Mouse (Mus musculus): ENCODE measurements around the gene Nmnat3.

Nmnat3 gene

GRCm38 (mm10) chr9:98311316-98311965 lies 24.2 kb downstream of the Nmnat3 start:
- in situ Hi-C loops (cut with MboI; ENCODE audit: low sequenced_read_pairs), result no loop called here

GRCm38 (mm10) chr9:98312622-98313374 lies 25.6 kb downstream of the Nmnat3 start:
- in situ Hi-C loops (cut with MboI; ENCODE audit: low sequenced_read_pairs), result no loop called here

DNA sequence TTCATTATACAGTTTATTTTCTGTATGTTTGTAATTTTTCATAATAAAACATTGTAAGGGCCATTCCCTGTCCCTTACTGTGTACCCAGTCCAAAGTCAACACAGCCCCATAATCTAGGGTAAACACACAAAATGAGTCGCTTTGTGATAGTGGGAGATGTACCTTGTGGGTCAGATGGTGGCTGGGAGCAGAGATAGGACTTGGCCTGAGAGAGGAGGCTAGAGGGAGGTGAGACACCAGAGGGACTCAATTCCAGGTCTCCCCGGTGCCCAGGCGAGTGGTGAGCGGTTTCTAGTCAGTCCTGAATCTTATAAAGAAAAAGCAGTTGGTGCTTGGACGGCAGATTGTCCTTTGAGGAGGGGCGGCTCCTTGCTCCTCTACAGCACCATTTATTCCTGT lies 26.4 kb downstream of the Nmnat3 start:
- in situ Hi-C loops (cut with MboI; ENCODE audit: low sequenced_read_pairs), result no loop called here

DNA sequence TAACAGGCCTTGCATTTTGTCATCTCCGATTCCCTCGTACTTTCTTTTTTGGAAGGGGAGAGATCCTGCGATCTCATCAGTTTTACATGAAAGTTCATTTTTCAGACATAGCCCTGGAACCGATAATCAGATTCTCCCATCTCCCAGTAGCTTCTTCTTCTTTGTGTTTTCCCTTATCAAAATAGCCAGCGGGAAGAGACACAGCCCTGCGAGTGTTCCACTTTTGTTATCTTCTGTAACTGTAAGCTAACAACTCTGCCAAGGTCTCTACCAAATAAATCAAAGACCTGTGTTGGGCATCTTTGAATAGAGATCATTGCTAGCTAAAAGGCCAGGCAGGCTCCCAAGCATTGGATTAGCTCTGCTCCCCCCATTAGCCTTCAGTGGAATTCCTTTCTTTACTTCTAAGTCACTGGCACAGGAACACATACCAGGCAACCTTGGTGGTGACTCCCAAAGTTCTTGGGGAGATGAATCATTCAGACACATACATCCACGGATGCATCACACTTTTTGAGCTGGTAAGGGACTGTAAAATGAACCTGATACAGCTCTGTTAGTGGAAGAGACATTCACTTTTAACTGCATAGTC lies 26.9 kb downstream of the Nmnat3 start:
- in situ Hi-C loops (cut with MboI; ENCODE audit: low sequenced_read_pairs), result no loop called here

DNA sequence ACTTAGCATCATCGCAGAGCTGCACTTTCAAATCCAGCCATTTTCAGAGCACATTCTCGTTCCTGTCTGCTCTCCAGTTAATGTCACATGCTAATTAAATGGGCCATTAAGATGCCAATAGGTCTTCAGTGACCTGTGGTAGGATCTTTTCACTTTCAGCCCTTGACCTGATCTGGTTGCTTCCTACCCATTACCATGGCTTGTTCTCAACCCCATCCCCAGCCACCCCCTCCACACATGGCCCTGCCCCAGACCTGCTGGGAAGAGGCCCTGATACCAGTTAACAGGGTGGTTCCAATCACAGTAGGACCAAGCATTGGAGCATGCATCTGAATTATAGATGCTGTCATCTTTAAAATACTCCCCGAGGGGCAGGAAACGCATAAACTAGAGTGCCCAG lies 30.7 kb downstream of the Nmnat3 start:
- in situ Hi-C loops (cut with MboI; ENCODE audit: low sequenced_read_pairs), result no loop called here

- in situ Hi-C loops (cut with MboI; ENCODE audit: low sequenced_read_pairs), result no loop called here
These were observed 31.6 kb downstream of the Nmnat3 start for GRCm38 (mm10) chr9:98318875-98319274.

GRCm38 (mm10) chr9:98320785-98321184 lies 33.5 kb downstream of the Nmnat3 start:
- in situ Hi-C loops (cut with MboI; ENCODE audit: low sequenced_read_pairs), result no loop called here

DNA sequence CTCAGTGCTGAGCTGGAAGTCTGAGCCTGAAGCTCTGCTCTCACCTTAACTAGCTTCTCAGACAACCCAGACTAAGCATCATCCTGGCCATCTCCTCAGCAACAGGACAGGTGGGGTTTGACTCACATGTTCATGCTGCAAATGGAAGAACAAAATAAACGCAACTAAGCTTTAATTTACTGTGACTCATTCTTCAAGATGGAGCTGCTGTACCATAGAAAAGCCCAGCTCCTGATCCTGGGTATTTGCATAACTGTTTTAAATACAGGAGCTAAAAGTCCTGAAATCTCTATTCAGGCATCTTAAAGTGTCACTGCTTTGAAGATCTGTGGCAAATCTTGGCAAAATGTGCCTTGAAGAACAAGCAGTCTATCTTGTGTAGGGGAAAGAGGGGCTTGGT lies 38.9 kb downstream of the Nmnat3 start:
- in situ Hi-C loops (cut with MboI; ENCODE audit: low sequenced_read_pairs), result no loop called here

- in situ Hi-C loops (cut with MboI; ENCODE audit: low sequenced_read_pairs), result no loop called here
These were observed 41.4 kb downstream of the Nmnat3 start for GRCm38 (mm10) chr9:98328415-98329176.

- in situ Hi-C loops (cut with MboI; ENCODE audit: low sequenced_read_pairs), result no loop called here
These were observed 42.3 kb downstream of the Nmnat3 start for GRCm38 (mm10) chr9:98329274-98330105.

DNA sequence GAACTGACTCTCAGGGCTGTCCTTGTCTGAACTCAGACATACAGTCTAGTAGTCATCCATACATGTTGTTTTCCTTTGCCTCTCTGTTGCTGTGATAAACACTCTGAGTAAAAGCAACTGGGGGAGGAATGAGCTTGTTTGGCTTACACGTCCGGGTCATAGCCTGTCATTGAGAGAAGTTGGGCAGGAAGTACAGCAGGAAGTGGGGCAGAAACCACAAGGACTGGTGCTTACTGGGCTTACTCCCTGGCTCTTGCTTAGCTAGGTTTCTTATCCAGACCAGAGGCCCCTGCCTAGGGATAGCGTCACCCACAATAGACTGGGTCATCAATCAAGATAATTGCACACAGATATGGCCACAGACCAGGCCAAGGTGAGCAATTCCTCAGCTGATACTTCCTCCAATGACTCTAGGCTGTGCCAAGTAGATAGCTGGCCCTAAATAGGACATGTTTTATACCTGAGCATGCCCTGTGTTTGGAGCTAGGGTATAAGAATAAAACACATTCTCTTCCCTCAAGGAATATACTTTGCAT lies 46.1 kb downstream of the Nmnat3 start:
- in situ Hi-C loops (cut with MboI; ENCODE audit: low sequenced_read_pairs), result no loop called here

GRCm38 (mm10) chr9:98337881-98338769 lies 50.9 kb downstream of the Nmnat3 start:
- in situ Hi-C loops (cut with MboI; ENCODE audit: low sequenced_read_pairs), result no loop called here

GRCm38 (mm10) chr9:98339971-98340370 lies 52.7 kb downstream of the Nmnat3 start:
- in situ Hi-C loops (cut with MboI; ENCODE audit: low sequenced_read_pairs), result no loop called here

DNA sequence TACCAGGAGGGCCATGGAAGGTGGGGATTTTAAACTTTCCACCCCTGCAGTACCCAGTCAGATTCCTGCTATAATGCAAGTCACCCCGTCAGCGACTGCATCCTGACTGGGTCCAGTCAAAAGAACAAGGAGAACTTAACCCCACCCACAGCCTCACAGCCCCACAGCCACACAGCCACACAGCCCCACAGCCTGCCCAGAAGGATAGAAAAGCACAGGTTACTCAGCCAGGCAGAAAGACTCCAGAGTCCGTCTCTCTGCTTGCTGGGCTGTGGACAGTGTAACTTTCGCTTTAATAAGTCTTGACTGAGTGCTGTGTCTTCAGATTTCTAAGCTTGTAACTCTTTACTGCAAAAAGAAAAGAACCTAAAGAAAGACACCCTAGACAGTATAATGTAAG lies 53.2 kb downstream of the Nmnat3 start:
- in situ Hi-C loops (cut with MboI; ENCODE audit: low sequenced_read_pairs), result no loop called here

DNA sequence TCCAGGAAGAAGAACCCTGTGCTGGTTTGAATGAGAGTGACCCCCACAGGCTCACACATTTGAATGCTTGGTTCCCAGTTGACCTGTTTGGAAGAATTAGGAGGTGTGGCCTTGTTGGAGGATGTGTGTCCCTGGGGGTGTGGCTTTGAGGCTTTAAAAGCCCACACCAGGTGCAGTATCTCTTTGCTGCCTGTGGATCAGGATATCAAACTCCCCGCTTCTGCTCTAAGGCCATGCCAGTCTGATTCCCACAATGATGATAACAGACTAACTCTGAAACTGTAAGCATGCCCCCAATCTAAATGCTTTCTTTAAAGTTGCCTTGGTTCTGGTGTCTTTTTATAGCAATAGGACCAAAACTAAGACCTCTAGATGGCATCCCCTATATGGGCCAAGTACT lies 58.6 kb downstream of the Nmnat3 start:
- in situ Hi-C loops (cut with MboI; ENCODE audit: low sequenced_read_pairs), result no loop called here

DNA sequence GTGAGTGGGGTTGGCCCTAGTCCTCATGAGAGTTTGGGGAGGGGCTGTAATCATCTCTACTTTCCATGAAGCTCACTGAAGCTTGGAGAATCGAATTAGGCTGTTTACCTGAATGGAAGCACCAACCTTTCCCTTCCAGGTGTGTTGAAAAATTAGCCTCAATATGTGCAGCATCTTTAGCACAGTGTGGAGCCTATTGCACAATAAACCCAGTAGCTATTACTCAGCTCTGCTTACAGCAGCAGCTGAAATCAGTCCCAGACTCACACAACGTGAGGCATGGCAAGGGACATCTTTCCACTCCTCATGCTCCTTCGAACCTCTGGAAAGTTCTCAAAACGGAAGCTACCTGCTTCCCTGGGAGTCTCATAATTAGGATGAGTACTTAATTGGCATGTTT lies 59.0 kb downstream of the Nmnat3 start:
- in situ Hi-C loops (cut with MboI; ENCODE audit: low sequenced_read_pairs), result no loop called here

GRCm38 (mm10) chr9:98347021-98347420 lies 59.8 kb downstream of the Nmnat3 start:
- in situ Hi-C loops (cut with MboI; ENCODE audit: low sequenced_read_pairs), result no loop called here

DNA sequence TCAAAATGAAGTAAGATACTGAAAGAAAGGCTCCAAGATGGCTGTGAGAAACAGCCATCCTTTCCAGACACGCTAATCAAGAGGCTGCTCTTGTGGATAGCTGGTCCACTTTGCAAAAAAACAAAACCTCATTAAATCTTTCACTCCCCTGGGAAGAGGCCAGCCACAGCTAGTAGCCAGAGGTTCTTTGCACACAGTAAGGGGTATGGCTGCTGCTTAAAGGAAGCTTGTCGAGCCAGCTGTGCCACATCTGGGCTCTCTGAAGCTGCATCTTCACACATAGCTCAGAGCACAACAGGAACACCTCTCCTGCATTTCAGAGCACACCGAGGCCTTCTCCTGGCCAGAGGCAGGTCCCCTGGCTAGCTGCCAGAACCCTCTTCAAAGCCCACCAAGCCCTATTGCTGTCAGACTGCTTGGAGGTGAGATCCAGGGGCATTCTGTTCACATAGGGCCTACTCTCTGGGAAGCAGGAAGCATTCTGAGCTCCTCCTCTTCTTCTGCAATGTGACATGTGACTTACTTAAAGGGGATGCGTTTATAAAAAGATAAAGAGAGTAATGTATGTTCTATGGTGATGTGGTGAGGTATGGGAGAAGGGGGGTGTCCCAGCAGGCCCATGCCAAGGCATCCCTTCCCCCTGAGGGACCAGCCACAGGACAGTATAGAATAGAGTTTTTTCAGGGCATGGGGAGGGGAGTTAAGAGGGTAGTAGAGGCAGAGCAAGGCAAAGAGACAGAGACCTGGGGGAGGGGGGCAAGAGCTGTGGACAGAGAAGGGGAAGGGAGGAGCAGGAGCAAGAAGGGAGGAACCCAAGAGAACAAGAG lies 63.3 kb downstream of the Nmnat3 start:
- in situ Hi-C loops (cut with MboI; ENCODE audit: low sequenced_read_pairs), result no loop called here
